Mouse (Mus musculus): ENCODE measurements at regions not wholly inside any gene's neighbourhood (a gene's known extent, or its start where the extent isn't known, plus 50 kb on each side); places are given as distances from the start of the nearest gene placed in this dataset.

- 85% methylated on average over 9 of the region's 9 CpGs for WGBS
Observed at GRCm38 (mm10) chr17:41990804-41991203, 324.9 kb upstream of the Ptchd4 start.

GRCm38 (mm10) chr17:42008415-42008814, 307.3 kb upstream of the Ptchd4 start:
- H3K36me3 ChIP-seq, result no peaks in the 10 kb centered on the region
- no peaks in the 10 kb centered on the region for H3K27me3 ChIP-seq
- no peak for ATAC-seq (ENCODE audit: low read depth)
- H3K4me1 ChIP-seq (replicated peaks), result no peaks in the 10 kb centered on the region
- H3K27ac ChIP-seq (replicated peaks), result no peak overlapping the region
- H3K9ac ChIP-seq, result no peak overlapping the region
- no peaks in the 10 kb centered on the region for H3K9me3 ChIP-seq
- no peak overlapping the region for H3K4me2 ChIP-seq
- H3K4me3 ChIP-seq, result no peak overlapping the region

More at GRCm38 (mm10) chr17:41990804-41991203, 324.9 kb upstream of the Ptchd4 start:
- Histone ChIP-seq H3K27me3 (no peaks in the 10 kb centered on the region), H3K27ac (replicated peaks) (no peak overlapping the region), H3K9ac (no peak overlapping the region), H3K9me3 (no peaks in the 10 kb centered on the region), H3K4me1 (replicated peaks) (no peaks in the 10 kb centered on the region), H3K4me3 (no peak overlapping the region), H3K36me3 (no peaks in the 10 kb centered on the region), H3K4me2 (no peak overlapping the region)
- ATAC-seq (ENCODE audit: low read depth), result no peak

GRCm38 (mm10) chr17:42024295-42024694, 291.5 kb upstream of the Ptchd4 start:
- 93% methylated on average over 2 of the region's 2 CpGs for WGBS
- H3K4me1 ChIP-seq (replicated peaks), result no peaks in the 10 kb centered on the region
- no peaks in the 10 kb centered on the region for H3K27me3 ChIP-seq
- no peak overlapping the region for H3K4me2 ChIP-seq
- H3K9ac ChIP-seq, result no peak overlapping the region
- H3K9me3 ChIP-seq, result no peaks in the 10 kb centered on the region
- no peak overlapping the region for H3K27ac ChIP-seq (replicated peaks)
- no peaks in the 10 kb centered on the region for H3K36me3 ChIP-seq
- ATAC-seq (ENCODE audit: low read depth), result no peak
- H3K4me3 ChIP-seq, result no peak overlapping the region

GRCm38 (mm10) chr17:42027253-42027652, 288.5 kb upstream of the Ptchd4 start:
- ATAC-seq (ENCODE audit: low read depth), result no peak
- Histone ChIP-seq H3K27ac (replicated peaks) (no peak overlapping the region), H3K4me3 (no peak overlapping the region), H3K9ac (no peak overlapping the region), H3K4me1 (replicated peaks) (no peaks in the 10 kb centered on the region), H3K27me3 (no peaks in the 10 kb centered on the region), H3K36me3 (no peaks in the 10 kb centered on the region), H3K9me3 (no peaks in the 10 kb centered on the region), H3K4me2 (no peak overlapping the region)

DNA sequence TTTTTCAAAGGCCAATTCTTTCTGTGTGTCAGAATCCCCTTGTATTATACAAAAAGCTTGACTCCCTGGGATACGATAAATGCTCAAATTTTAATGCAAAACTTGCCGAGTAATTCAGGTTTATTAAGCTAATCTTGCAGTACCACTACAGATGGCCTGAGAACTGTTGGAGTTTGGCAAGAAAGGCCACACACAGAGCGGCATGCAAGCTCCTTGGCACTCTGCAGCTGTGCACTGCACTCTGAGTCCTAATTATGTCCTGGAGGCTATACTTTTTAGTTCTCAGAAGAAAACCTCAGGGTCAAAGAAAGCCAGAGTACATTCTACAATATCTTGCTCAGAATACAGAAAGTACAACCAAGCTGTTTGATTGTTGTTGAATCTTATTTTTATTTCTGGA, 286.3 kb upstream of the Ptchd4 start:
- H3K9me3 ChIP-seq, result no peaks in the 10 kb centered on the region
- no peaks in the 10 kb centered on the region for H3K27me3 ChIP-seq
- H3K36me3 ChIP-seq, result no peaks in the 10 kb centered on the region
- H3K4me3 ChIP-seq, result no peak overlapping the region
- no peaks in the 10 kb centered on the region for H3K4me1 ChIP-seq (replicated peaks)
- no peak overlapping the region for H3K9ac ChIP-seq
- H3K4me2 ChIP-seq, result no peak overlapping the region
- no peak overlapping the region for H3K27ac ChIP-seq (replicated peaks)
- WGBS, result 73% methylated on average over 3 of the region's 3 CpGs
- ATAC-seq (ENCODE audit: low read depth), result no peak

DNA sequence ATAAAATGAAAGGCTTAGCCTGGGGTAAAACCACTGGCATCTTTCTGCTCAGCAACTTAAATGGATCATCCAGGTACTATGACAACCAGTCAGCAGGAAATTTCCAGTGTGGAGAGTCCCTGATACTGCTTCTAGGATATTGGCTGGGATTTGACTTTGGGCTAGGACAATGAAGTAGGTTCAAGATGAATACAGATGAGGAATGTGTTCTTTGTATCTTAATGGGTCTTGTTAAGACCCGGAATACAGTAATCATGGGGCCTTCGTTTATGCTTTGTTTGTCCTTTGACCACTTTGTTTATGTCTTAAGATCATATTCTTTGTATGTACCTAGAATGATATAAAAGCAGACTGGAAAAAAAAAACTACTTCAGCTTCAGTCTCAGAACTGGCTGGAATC, 278.7 kb upstream of the Ptchd4 start:
- no peak for ATAC-seq (ENCODE audit: low read depth)
- WGBS, result 90% methylated on average over 2 of the region's 2 CpGs
- H3K27me3 ChIP-seq, result no peaks in the 10 kb centered on the region

GRCm38 (mm10) chr17:42049779-42050515, 265.8 kb upstream of the Ptchd4 start:
- Histone ChIP-seq H3K27me3 (no peaks in the 10 kb centered on the region), H3K36me3 (no peaks in the 10 kb centered on the region), H3K9ac (no peak overlapping the region), H3K4me2 (no peak overlapping the region), H3K27ac (replicated peaks) (no peak overlapping the region), H3K9me3 (no peaks in the 10 kb centered on the region), H3K4me1 (replicated peaks) (no peaks in the 10 kb centered on the region), H3K4me3 (no peak overlapping the region)
- 84% methylated on average over 5 of the region's 5 CpGs for WGBS
- 0 out of 2 replicates have a peak, but pooled peaks have one; percentile 40 for ATAC-seq (ENCODE audit: low read depth)

More for the DNA sequence above, 278.7 kb upstream of the Ptchd4 start:
- Histone ChIP-seq H3K27ac (replicated peaks) (no peak overlapping the region), H3K4me3 (no peak overlapping the region), H3K4me2 (no peak overlapping the region), H3K4me1 (replicated peaks) (no peaks in the 10 kb centered on the region), H3K36me3 (no peaks in the 10 kb centered on the region), H3K9me3 (no peaks in the 10 kb centered on the region), H3K9ac (no peak overlapping the region)

DNA sequence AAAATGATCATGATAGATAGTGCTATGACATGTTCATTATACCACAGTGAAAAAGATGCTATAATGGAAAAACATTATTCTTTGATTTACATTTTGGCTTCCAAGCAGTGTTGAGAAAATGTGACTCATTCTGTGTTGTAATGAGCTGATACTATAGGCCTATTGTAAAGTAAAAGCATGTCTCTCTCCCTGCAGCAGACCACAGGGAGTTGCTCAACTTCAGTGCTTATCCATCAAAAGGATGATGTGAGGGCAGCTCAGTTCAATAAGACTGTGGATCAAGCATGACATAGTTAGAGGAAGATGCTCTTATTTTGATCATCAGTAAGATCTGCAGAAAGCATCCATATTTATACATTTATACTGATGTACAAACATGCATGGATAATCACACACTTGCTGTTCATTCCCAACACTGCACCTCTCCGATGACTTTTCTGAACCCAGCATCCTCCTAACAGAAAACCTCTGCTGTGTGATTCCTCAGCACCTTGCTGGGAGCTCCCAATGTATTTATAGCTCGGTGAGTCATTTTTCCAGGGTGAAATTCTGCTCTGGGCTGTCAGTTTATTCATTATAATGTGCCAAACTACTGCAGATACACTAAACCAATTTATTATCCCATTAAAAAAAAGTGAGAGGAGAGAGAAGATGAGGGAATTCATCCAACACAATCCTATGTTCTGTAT, 224.8 kb upstream of the Ptchd4 start:
- H3K9ac ChIP-seq, result no peak overlapping the region
- H3K4me1 ChIP-seq (replicated peaks), result no peaks in the 10 kb centered on the region
- no peak for ATAC-seq (ENCODE audit: low read depth)
- no peaks in the 10 kb centered on the region for H3K9me3 ChIP-seq
- H3K36me3 ChIP-seq, result no peaks in the 10 kb centered on the region
- 67% methylated on average over 2 of the region's 2 CpGs for WGBS
- no peak overlapping the region for H3K4me3 ChIP-seq
- H3K27ac ChIP-seq (replicated peaks), result no peak overlapping the region
- H3K4me2 ChIP-seq, result no peak overlapping the region
- H3K27me3 ChIP-seq, result no peaks in the 10 kb centered on the region

DNA sequence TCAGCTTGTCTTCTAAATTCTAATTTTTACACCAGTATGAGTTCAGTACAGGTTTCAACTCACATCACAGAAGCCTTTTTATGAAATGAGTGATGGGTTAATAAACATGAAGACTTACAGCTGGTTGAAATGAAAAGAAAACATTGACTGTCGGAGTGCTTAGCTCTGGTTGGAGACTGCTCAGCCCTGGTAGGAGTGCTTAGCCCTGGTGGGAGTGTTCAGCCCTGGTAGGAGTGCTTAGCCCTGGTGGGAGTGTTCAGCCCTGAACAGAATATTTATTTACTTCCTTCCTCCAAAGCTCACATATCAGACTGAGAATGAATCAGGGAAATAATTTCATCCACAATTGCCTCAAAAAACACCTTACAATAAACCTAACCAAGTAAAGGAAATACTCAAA, 202.1 kb upstream of the Ptchd4 start:
- no peak for ATAC-seq (ENCODE audit: low read depth)
- 81% methylated on average over 1 of the region's 1 CpGs for WGBS
- Histone ChIP-seq H3K36me3 (no peaks in the 10 kb centered on the region), H3K4me3 (no peak overlapping the region), H3K27ac (replicated peaks) (no peak overlapping the region), H3K9me3 (no peaks in the 10 kb centered on the region), H3K4me2 (no peak overlapping the region), H3K4me1 (replicated peaks) (no peaks in the 10 kb centered on the region), H3K27me3 (no peaks in the 10 kb centered on the region), H3K9ac (no peak overlapping the region)

DNA sequence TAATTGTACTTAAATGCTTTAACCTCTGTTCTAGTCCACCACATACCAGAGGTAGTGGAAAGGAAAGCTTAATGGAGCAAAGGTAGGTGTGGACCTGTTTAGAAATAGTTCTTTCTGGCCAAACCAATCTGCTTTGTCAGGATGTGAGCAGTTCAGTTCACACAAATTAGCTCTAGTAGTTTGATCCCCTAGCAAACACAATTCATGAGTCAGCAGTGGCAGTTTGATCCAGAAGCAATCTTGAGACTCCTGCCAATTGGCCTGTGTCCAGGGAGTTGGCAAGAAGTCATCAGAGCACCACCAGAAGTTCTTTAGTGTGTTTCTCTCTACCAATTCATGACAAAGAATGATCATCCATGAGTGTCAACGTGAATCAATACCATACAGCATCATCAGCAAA, 195.0 kb upstream of the Ptchd4 start:
- Histone ChIP-seq H3K36me3 (no peaks in the 10 kb centered on the region), H3K9me3 (no peaks in the 10 kb centered on the region)
- 93% methylated on average over 1 of the region's 1 CpGs for WGBS

DNA sequence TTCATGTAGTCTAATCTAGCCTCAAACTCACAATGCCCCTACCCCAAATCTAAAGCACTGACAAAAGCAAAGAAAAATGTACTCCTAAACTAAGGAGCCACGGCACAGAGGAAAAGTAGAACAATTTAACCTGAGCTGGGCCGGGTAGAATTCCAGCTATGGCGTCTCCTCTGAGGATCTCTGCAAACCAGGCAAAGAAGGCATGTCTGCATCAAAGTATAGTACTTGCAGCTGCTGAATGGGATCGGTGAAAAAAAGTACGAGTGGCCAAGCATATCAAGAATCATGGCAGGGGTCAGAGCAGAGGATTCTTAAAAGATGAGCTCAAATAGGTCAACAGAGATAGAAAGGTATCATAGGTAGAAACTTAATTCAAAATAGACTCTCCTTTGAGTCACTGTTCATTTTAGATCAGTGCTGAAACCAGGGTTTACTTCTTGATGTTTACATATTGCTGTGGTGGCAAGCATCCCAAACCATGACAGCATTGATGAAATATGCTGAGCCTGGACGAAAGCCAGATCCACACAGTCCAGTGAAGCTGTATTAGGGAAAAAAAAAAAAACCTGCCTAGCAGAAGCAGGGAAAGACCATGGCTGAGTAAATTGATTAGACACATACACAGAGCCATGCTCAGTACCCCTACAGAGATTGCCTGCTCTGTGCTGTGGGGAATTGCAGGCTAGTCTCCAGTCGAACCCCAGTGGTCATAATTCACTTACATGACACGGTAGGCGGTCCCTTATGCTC, 189.1 kb upstream of the Ptchd4 start:
- peaks cover 8% of the 10 kb centered on the region; the same call in 1 of the 2 replicates for H3K4me1 ChIP-seq (replicated peaks)
- no peak overlapping the region for H3K27ac ChIP-seq (replicated peaks)
- no peak overlapping the region for H3K9ac ChIP-seq
- no peak overlapping the region for H3K4me2 ChIP-seq
- no peaks in the 10 kb centered on the region for H3K36me3 ChIP-seq
- WGBS, result 58% methylated on average over 9 of the region's 9 CpGs
- no peaks in the 10 kb centered on the region for H3K9me3 ChIP-seq
- peak; percentile 53; the same call in 1 of the 2 replicates for ATAC-seq (ENCODE audit: low read depth)
- H3K4me3 ChIP-seq, result no peak overlapping the region
- H3K27me3 ChIP-seq, result no peaks in the 10 kb centered on the region

More for the DNA sequence above, 195.0 kb upstream of the Ptchd4 start:
- Histone ChIP-seq H3K27me3 (no peaks in the 10 kb centered on the region), H3K9ac (no peak overlapping the region), H3K4me2 (no peak overlapping the region), H3K4me3 (no peak overlapping the region), H3K4me1 (replicated peaks) (no peaks in the 10 kb centered on the region), H3K27ac (replicated peaks) (no peak overlapping the region)
- no peak for ATAC-seq (ENCODE audit: low read depth)

DNA sequence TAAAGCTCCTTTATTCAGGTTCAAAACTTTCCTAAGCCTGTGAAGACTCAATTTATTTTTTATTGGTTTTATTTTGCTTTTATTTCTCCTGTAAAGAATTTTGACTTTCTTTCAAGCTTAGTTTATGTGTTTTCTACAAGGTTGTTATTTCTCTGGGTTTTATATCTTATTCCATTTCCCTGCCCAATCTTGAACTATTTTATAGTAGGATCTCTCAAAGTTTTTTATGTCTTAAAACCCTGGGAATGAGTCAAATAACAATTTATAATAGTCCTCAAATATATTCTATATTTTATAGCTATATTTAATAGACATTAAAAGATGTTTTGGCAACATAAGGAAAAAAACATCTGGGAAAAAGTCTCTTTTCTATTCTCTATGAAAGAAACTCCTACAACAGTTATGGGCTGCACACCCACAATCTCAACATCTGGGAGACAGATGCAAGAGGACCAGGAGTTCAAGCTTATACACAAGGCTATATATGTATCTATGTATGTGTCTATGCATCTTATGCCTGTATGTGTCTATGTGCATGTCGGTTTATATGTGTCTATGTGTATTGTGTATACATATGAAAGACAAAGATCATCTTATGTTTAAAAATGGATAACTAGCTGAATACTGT, 146.2 kb upstream of the Ptchd4 start:
- Histone ChIP-seq H3K27ac (replicated peaks) (no peak overlapping the region), H3K27me3 (no peaks in the 10 kb centered on the region), H3K9me3 (no peaks in the 10 kb centered on the region), H3K4me3 (no peak overlapping the region), H3K36me3 (no peaks in the 10 kb centered on the region), H3K4me2 (no peak overlapping the region), H3K4me1 (replicated peaks) (no peaks in the 10 kb centered on the region), H3K9ac (no peak overlapping the region)
- no peak for ATAC-seq (ENCODE audit: low read depth)
- 90% methylated on average over 1 of the region's 1 CpGs for WGBS

Measured in neural tube, embryonic 13.5 days (tissue).